14 mouse cellular contexts compared by ENCODE assay signal in genomic region chr13:113800246-113800645, GRCm38 (mm10).
"Had no signal": no experiment of that assay in that cellular context is flagged by ENCODE, and none has a peak within 500 bp of the region (broad histone marks: within the 10 kb centered on the region; RNA-seq: fewer than 3 reads in every experiment).

No protein-coding gene starts in this region.

- ATAC-seq: intestine, postnatal 0 days; liver, postnatal 0 days had no signal

- H3K9ac ChIP-seq: limb, embryonic 12.5 days; liver, embryonic 13.5 days; liver, postnatal 0 days; lung, embryonic 15.5 days; midbrain, embryonic 12.5 days; neural tube, embryonic 15.5 days had no signal

- H3K9me3 ChIP-seq: limb, embryonic 12.5 days; liver, embryonic 13.5 days; lung, embryonic 15.5 days; megakaryocyte, embryonic 14.5 days; midbrain, embryonic 12.5 days; neural tube, embryonic 15.5 days had no signal

- DNase-seq: kidney, adult 8-10 months; kidney, postnatal 25 days; layer of hippocampus, adult 9-11 months; liver; liver, embryonic 13.5 days; liver, postnatal 0 days; thymus, adult 18-20 months; thymus, postnatal 14 days had no signal

- H3K27ac ChIP-seq: limb, embryonic 12.5 days; liver, embryonic 13.5 days; lung, embryonic 15.5 days; midbrain, embryonic 12.5 days; neural tube, embryonic 15.5 days had no signal

- H3K36me3 ChIP-seq: limb, embryonic 12.5 days; liver, embryonic 13.5 days; lung, embryonic 15.5 days; midbrain, embryonic 12.5 days; neural tube, embryonic 15.5 days had no signal

- H3K27me3 ChIP-seq: limb, embryonic 12.5 days; liver, embryonic 13.5 days; lung, embryonic 15.5 days; megakaryocyte, embryonic 14.5 days; midbrain, embryonic 12.5 days; neural tube, embryonic 15.5 days had no signal

- H3K4me2 ChIP-seq: limb, embryonic 12.5 days; liver, embryonic 13.5 days; lung, embryonic 15.5 days; midbrain, embryonic 12.5 days; neural tube, embryonic 15.5 days had no signal

- H3K4me3 ChIP-seq: limb, embryonic 12.5 days; liver, embryonic 13.5 days; lung, embryonic 15.5 days; megakaryocyte, embryonic 14.5 days; midbrain, embryonic 12.5 days; neural tube, embryonic 15.5 days had no signal
